In genomic region chr4:111502965-111503727, GRCm38 (mm10) we compare ENCODE assay signal across 25 mouse cellular contexts.
DNase-seq lines count a peak whose midpoint lies in the region; ATAC-seq lines count a peak whose summit lies in the region.
"Had no signal": no experiment of that assay in that cellular context is flagged by ENCODE, and none has a peak within 500 bp of the region (broad histone marks: within the 10 kb centered on the region; RNA-seq: fewer than 3 reads in every experiment).

No protein-coding gene starts in this region.

- H3K9ac ChIP-seq in liver, embryonic 12.5 days, result no peak overlapping the region
- H3K9ac ChIP-seq in stomach, embryonic 15.5 days, result no peak overlapping the region
- H3K9ac ChIP-seq: embryonic facial prominence, embryonic 13.5 days; forebrain, embryonic 13.5 days; heart, embryonic 13.5 days; hindbrain, embryonic 15.5 days had no signal

- DNase-seq in heart, adult 11 months, result peak; percentile 45
- no peak for DNase-seq in heart, adult 18-20 months
- DNase-seq in midbrain, embryonic 10.5 days (ENCODE audit: low spot score), result no peak
- no peak for DNase-seq in right cerebral cortex, postnatal 4 days
- DNase-seq: adrenal gland, postnatal 10 days; cerebellum, adult 18-20 months; cerebellum, postnatal 10 days; gastrocnemius, postnatal 25 days; heart, postnatal 10 days; kidney, postnatal 14 days; layer of hippocampus, adult 9-11 months; lung, postnatal 36 days; midbrain, embryonic 14.5 days; thymus, adult 18-20 months; thymus, postnatal 25 days had no signal

- 44% methylated on average over 5 of the region's 5 CpGs for WGBS in liver, embryonic 12.5 days (ENCODE audit: insufficient replicate concordance)
- WGBS in stomach, embryonic 15.5 days, result 46% methylated on average over 5 of the region's 5 CpGs
- WGBS in midbrain, embryonic 10.5 days, result 82% methylated on average over 5 of the region's 5 CpGs

- H3K36me3 ChIP-seq in erythroblast, embryonic 14.5 days (ENCODE audit: control insufficient read depth), result no peaks in the 10 kb centered on the region
- H3K36me3 ChIP-seq in liver, embryonic 12.5 days, result no peaks in the 10 kb centered on the region
- no peaks in the 10 kb centered on the region for H3K36me3 ChIP-seq in stomach, embryonic 15.5 days
- no peaks in the 10 kb centered on the region for H3K36me3 ChIP-seq in midbrain, embryonic 10.5 days
- H3K36me3 ChIP-seq: embryonic facial prominence, embryonic 13.5 days; heart, embryonic 13.5 days; hindbrain, embryonic 15.5 days had no signal

- peaks cover 80% of the 10 kb centered on the region for H3K4me1 ChIP-seq in erythroblast, embryonic 14.5 days (ENCODE audit: control insufficient read depth)
- peaks cover 47% of the 10 kb centered on the region for H3K4me1 ChIP-seq in liver, embryonic 12.5 days
- no peaks in the 10 kb centered on the region for H3K4me1 ChIP-seq in stomach, embryonic 15.5 days
- no peaks in the 10 kb centered on the region for H3K4me1 ChIP-seq in midbrain, embryonic 10.5 days
- H3K4me1 ChIP-seq: forebrain, embryonic 13.5 days; heart, embryonic 13.5 days; hindbrain, embryonic 15.5 days had no signal

- peak overlapping the region; percentile 59 for H3K4me3 ChIP-seq in erythroblast, embryonic 14.5 days (replicated peaks)
- peak overlapping the region; percentile 15; the same call in 1 of the 2 replicates for H3K4me3 ChIP-seq in liver, embryonic 12.5 days
- no peak overlapping the region for H3K4me3 ChIP-seq in stomach, embryonic 15.5 days (replicated peaks)
- H3K4me3 ChIP-seq in midbrain, embryonic 10.5 days, result no peak overlapping the region
- H3K4me3 ChIP-seq: embryonic facial prominence, embryonic 13.5 days; forebrain, embryonic 13.5 days; heart, embryonic 13.5 days; hindbrain, embryonic 15.5 days had no signal

- no peaks in the 10 kb centered on the region for H3K27me3 ChIP-seq in erythroblast, embryonic 14.5 days (ENCODE audit: control insufficient read depth)
- no peaks in the 10 kb centered on the region for H3K27me3 ChIP-seq in liver, embryonic 12.5 days (replicated peaks)
- H3K27me3 ChIP-seq in stomach, embryonic 15.5 days (replicated peaks), result no peaks in the 10 kb centered on the region
- H3K27me3 ChIP-seq in midbrain, embryonic 10.5 days (ENCODE audit: low read depth, poor library complexity, severe bottlenecking), result no peaks in the 10 kb centered on the region
- H3K27me3 ChIP-seq: embryonic facial prominence, embryonic 13.5 days; forebrain, embryonic 13.5 days; heart, embryonic 13.5 days; hindbrain, embryonic 15.5 days; Patski had no signal

- H3K4me2 ChIP-seq in liver, embryonic 12.5 days, result peak overlapping the region; percentile 55
- H3K4me2 ChIP-seq in stomach, embryonic 15.5 days, result no peak overlapping the region
- H3K4me2 ChIP-seq: embryonic facial prominence, embryonic 13.5 days; forebrain, embryonic 13.5 days; heart, embryonic 13.5 days; hindbrain, embryonic 15.5 days had no signal

- peak overlapping the region; percentile 55 for H3K27ac ChIP-seq in liver, embryonic 12.5 days
- no peak overlapping the region for H3K27ac ChIP-seq in stomach, embryonic 15.5 days
- H3K27ac ChIP-seq in midbrain, embryonic 10.5 days (replicated peaks), result no peak overlapping the region
- H3K27ac ChIP-seq: embryonic facial prominence, embryonic 13.5 days; forebrain, embryonic 13.5 days; heart, embryonic 13.5 days; hindbrain, embryonic 15.5 days had no signal

- H3K9me3 ChIP-seq in erythroblast, embryonic 14.5 days (ENCODE audit: control insufficient read depth, low read length), result no peaks in the 10 kb centered on the region
- H3K9me3 ChIP-seq in liver, embryonic 12.5 days (replicated peaks), result no peaks in the 10 kb centered on the region
- H3K9me3 ChIP-seq in stomach, embryonic 15.5 days, result no peaks in the 10 kb centered on the region
- no peaks in the 10 kb centered on the region for H3K9me3 ChIP-seq in midbrain, embryonic 10.5 days (replicated peaks)
- H3K9me3 ChIP-seq: embryonic facial prominence, embryonic 13.5 days; forebrain, embryonic 13.5 days; heart, embryonic 13.5 days; hindbrain, embryonic 15.5 days had no signal

- peak; percentile 75 for ATAC-seq in liver, embryonic 12.5 days
- peak; percentile 67 for ATAC-seq in stomach, embryonic 15.5 days (ENCODE audit: insufficient read depth, low FRiP score, low read depth)
- no peak for ATAC-seq in granulocyte monocyte progenitor cell, adult 5-6 weeks (replicated peaks; ENCODE audit: poor library complexity, severe bottlenecking)
- ATAC-seq: forebrain, embryonic 13.5 days; inflammation-experienced regulatory T-cells, adult 6 months; Patski had no signal

Comparison
In these comparisons a context has a peak if more than half of its experiments do, and no peak if none do; other contexts are left out.
1. H3K4me3 ChIP-seq: peak in erythroblast, embryonic 14.5 days (single experiment) and liver, embryonic 12.5 days (single experiment); none in stomach, embryonic 15.5 days (single experiment) and midbrain, embryonic 10.5 days (single experiment).